Mouse (Mus musculus): Measurements from ENCODE around the gene Ccdc171.

The Ccdc171 gene

GRCm38 (mm10) chr4:83794930-83795459 lies 269.6 kb downstream of the Ccdc171 start:
- no peak for DNase-seq (ENCODE audit: low spot score)

- no peak for DNase-seq (ENCODE audit: low spot score)
Observed at GRCm38 (mm10) chr4:83797976-83798375, 272.6 kb downstream of the Ccdc171 start.

- peak; percentile 53 for DNase-seq (ENCODE audit: low spot score)
Observed at GRCm38 (mm10) chr4:83798674-83799430, 273.5 kb downstream of the Ccdc171 start.

- no peak for DNase-seq (ENCODE audit: low spot score)
Observed at GRCm38 (mm10) chr4:83800402-83800801, 275.1 kb downstream of the Ccdc171 start.

- no peak for DNase-seq (ENCODE audit: low spot score)
Observed at GRCm38 (mm10) chr4:83816925-83817324, 291.6 kb downstream of the Ccdc171 start.

- DNase-seq (ENCODE audit: low spot score) = no peak
Observed at GRCm38 (mm10) chr4:83829718-83830459, 304.5 kb downstream of the Ccdc171 start.

GRCm38 (mm10) chr4:83830891-83831880 lies 305.8 kb downstream of the Ccdc171 start:
- DNase-seq (ENCODE audit: low spot score) = no peak

- no peak for DNase-seq (ENCODE audit: low spot score)
Observed at GRCm38 (mm10) chr4:83839077-83839476, 313.7 kb downstream of the Ccdc171 start.

GRCm38 (mm10) chr4:83846304-83846703 lies 321.0 kb downstream of the Ccdc171 start:
- no peak for DNase-seq (ENCODE audit: low spot score)

- DNase-seq (ENCODE audit: low spot score) = no peak
Observed at GRCm38 (mm10) chr4:83853885-83854284, 328.5 kb downstream of the Ccdc171 start.

- no peak for DNase-seq (ENCODE audit: low spot score)
Observed at GRCm38 (mm10) chr4:83861706-83862105, 336.4 kb downstream of the Ccdc171 start.

- DNase-seq (ENCODE audit: low spot score) = no peak
Observed at GRCm38 (mm10) chr4:83862295-83862694, 336.9 kb downstream of the Ccdc171 start.

- DNase-seq (ENCODE audit: low spot score) = no peak
Observed at GRCm38 (mm10) chr4:83876600-83876999, 351.3 kb downstream of the Ccdc171 start.

- DNase-seq (ENCODE audit: low spot score) = no peak
Observed at GRCm38 (mm10) chr4:83878236-83878635, 352.9 kb downstream of the Ccdc171 start.

- no peak for DNase-seq (ENCODE audit: low spot score)
Observed at GRCm38 (mm10) chr4:83888459-83889054, 363.2 kb downstream of the Ccdc171 start.

GRCm38 (mm10) chr4:83902081-83902645 lies 376.8 kb downstream of the Ccdc171 start:
- no peak for DNase-seq (ENCODE audit: low spot score)
